Mouse (Mus musculus): ENCODE measurements around the gene Fhdc1.

Fhdc1 gene

GRCm38 (mm10) chr3:84432797-84433445, 47.3 kb downstream of the Fhdc1 start:
- DNase-seq (ENCODE audit: low spot score): no peak

GRCm38 (mm10) chr3:84431257-84431656, 49.0 kb downstream of the Fhdc1 start:
- DNase-seq (ENCODE audit: low spot score): no peak

GRCm38 (mm10) chr3:84430152-84430551, 50.1 kb downstream of the Fhdc1 start:
- no peak for DNase-seq (ENCODE audit: low spot score)

DNA sequence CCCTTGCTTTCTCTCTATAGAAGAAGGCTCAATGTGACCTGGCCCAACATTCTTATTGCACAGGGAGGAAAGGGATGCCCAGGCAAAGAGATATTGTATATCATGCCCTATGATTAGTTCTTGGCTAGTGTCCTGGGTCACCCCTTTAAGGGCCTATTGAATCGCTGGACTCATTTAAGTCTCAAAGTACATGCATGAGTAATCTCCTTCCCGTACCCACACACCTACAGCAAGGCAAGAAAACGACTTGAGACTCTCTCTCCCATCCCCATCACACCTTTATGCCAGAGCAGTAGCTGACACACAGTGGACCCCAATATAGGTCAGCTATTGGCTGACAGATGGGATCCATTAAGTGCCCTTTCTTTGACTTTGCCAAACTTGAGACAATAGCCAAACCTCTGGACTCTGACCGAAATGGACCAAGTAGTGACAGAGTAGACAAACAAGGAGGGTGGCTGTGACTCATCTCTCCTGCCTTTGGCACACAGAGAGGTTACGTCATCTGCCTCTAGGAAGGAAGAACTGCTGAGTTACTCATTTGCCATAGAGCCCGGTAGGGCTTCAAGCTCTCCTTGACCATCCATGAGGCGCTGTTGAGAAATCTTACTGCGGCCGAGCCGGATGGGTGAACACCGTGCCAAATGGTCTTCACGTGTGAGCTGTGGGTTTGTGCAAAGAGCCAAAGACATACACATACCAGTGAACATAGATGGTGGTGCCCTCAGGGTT, 51.1 kb downstream of the Fhdc1 start:
- peak; percentile 84 for DNase-seq (ENCODE audit: low spot score)

DNA sequence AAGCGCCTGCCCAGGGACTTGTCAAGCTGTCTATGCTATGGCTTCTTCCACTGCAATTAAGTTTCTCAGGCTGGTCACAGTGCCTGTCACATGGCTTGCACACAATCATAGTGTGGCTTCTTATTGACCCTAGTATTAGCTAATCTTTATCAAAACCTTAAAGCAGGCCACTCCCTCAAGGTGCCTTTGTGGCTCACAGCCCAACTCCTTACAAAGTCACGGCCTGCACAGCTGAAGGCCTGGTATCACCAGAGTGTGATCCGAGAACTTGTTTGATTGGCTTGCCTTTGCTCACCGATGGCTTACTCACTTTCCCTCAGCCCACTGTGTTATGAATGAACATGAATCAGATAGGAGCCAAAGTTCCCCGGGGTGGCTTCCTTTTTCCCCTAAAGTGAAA, 52.5 kb downstream of the Fhdc1 start:
- no peak for DNase-seq (ENCODE audit: low spot score)

GRCm38 (mm10) chr3:84422340-84422739, 57.9 kb downstream of the Fhdc1 start:
- DNase-seq (ENCODE audit: low spot score): no peak

- no peak for DNase-seq (ENCODE audit: low spot score)
Measured at GRCm38 (mm10) chr3:84413868-84414267, 66.4 kb downstream of the Fhdc1 start.

GRCm38 (mm10) chr3:84412920-84413319, 67.3 kb downstream of the Fhdc1 start:
- peak; percentile 75 for DNase-seq (ENCODE audit: low spot score)

DNA sequence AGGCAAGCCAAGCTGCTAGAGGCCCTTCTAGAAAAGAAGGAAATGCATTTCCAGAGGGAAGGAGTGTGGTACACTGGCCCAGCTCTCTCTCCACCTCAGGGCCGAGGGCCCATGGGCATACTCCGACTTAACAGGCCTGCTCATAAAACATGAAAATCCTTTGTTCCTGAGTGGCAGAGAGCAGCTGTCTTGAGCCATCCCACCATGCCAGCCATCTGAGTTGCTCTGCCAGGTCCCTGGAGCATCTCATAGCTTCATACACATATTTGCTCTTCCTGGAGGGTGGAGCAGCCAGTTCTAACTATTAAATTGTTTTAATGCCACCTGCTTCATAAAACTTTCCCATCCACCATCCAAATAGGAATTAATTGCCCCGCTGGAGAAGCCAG, 70.8 kb downstream of the Fhdc1 start:
- no peak for DNase-seq (ENCODE audit: low spot score)

DNA sequence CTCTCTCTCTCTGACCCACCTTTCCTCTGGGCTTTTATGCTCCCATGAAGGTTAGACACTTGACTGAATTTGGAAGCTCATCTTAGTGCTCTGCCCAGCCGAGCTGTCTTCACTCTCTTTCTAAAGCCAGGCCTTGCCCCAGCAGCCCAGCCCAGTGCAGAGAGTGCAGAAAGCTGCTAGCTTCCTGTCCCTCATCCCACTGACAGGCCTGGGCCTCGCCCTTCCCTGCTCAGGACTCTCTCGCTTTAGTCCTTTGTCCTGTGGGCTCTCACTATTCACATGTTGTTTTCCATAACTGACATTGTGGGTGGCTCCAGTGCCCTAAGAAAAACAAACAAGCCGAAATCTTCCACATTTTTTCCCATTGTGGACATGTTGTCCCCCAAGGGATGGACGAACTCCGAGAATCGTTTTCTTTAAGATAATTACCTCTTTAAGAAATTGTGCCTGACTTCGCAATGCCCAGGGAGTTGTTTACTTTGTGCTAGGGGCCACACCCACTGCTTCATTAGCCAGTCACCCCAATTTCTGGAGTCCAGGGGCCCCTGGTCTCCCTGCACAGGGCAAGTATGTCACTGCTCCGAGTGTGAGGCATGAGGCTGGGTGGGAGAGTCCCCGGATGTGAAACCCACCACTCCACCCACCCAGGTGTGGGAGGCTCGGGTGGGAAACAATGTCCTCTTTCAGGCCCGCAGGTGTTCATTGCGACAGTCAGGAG, 71.3 kb downstream of the Fhdc1 start:
- DNase-seq (ENCODE audit: low spot score): peak; percentile 42

DNA sequence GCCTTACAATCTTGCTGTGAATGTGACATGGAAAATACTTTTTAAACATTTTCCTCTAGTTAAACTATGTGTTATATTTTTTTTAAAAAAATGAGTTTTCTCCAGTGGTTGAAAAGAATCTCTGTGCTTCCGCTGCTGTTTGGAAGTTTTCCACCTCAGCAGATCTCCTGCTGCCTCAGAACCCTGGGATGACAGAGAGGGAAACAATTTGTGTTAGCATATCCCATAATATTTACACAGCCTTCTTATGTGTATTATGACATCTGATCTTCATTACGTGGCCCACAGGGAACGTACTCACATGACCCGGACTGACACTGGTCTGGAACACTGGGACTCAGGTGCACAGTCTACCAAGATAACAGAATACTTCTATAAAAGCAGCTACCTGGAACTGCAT, 74.7 kb downstream of the Fhdc1 start:
- no peak for DNase-seq (ENCODE audit: low spot score)

GRCm38 (mm10) chr3:84403389-84403788, 76.8 kb downstream of the Fhdc1 start:
- DNase-seq (ENCODE audit: low spot score): no peak

DNA sequence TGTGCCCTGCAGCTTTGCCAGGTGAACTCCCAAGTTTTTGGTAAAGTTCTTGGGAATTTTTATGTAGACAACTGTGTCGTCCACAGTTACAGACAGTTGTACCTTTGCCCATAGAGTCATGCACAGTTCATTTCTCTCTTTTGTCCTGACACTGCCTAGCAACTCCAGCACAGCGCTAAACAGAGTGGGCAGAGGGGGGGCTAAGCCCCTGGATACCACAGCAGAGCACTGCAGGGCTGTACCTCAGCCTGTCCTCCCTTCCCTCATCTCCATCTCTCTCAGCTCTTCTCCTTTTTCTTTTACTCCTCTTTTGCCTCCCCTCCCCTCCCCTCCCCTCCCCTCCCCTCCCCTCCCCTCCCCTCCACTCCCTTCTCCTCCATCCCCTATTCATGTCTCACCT, 77.5 kb downstream of the Fhdc1 start:
- DNase-seq (ENCODE audit: low spot score): no peak

GRCm38 (mm10) chr3:84397976-84398375, 82.3 kb downstream of the Fhdc1 start:
- no peak for DNase-seq (ENCODE audit: low spot score)

- no peak for DNase-seq (ENCODE audit: low spot score)
Measured at GRCm38 (mm10) chr3:84396240-84396639, 84.0 kb downstream of the Fhdc1 start.

GRCm38 (mm10) chr3:84395840-84396239, 84.4 kb downstream of the Fhdc1 start:
- no peak for DNase-seq (ENCODE audit: low spot score)

- DNase-seq (ENCODE audit: low spot score): no peak
Measured at GRCm38 (mm10) chr3:84394841-84395447, 85.3 kb downstream of the Fhdc1 start.

Data from yolk sac, embryonic 10.5 days (tissue).